Mouse (Mus musculus) testis, adult 2 months (tissue): Measurements from ENCODE around the gene Ttll8.

Experiments
- CTCF ChIP-seq: fragments of 200-500 bp; IDR thresholded peaks from 2 replicates; pipeline ENCODE4 v1.5.1; 2012; ENCODE audit warnings: low read depth, mild to moderate bottlenecking, inconsistent platforms, low read length, moderate library complexity; ENCODE audit not compliant: control insufficient read depth, insufficient read depth, insufficient replicate concordance
- POLR2A ChIP-seq: fragments of 200-500 bp; IDR thresholded peaks from 2 replicates; pipeline ENCODE4 v1.6.1; 2012; ENCODE audit warnings: low read depth, mild to moderate bottlenecking, inconsistent platforms, low read length, moderate library complexity; ENCODE audit not compliant: control insufficient read depth

DNA sequence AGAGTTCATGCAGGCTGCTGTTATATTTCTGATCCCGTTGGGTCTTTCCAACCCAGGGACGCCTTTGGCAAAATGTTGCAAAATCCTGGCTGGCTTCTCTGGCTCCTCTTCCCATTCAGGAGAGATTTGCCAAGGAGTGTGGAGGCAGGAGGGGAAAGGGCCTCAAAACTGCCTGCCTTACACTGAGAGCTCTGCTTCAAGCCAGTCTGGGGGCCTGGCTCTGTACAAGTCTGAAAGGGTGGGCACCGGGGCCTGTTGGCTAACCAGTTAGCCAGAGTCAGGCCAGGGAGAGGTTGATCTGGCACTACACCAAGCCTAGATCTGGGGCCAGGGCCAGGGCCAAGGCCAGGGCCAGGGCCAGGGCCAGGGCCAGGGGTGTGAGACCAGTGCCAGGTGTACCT is 96.1 kb downstream of the Ttll8 start:
- TF ChIP-seq POLR2A = no peak
- TF ChIP-seq CTCF = no peak
